Mouse (Mus musculus) cerebellum, adult 11 months (tissue): ENCODE data around the gene Iqsec1.
"Not testable (repeated sequence)": the region's sequence is repeated elsewhere in the genome, so short reads cannot be mapped to it uniquely, and the experiment has no call there.

Experiments
- DNase-seq: peaks from one replicate; pipeline ENCODE4 v3.0.0; 2022

Gene Iqsec1

DNA sequence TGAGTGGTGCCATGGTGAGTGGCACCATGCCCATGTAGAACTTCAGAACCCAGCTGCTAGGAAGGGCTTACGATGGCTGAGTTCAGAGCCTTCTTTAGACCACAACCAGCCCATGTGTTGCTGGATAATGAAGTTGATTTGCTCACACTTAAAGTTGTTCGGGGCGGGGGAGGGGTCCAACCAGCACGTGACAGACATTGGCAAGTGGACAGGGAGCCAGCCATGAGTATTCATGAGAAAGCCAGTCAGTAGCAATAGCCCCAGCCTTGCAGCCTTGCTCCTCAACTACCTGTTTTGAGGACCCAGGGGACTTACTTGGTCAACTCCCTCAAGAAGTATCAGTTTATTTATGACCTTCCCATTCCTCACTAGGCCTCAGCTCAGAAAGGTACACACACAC, 343.5 kb downstream of the Iqsec1 start:
- DNase-seq = no peak

- DNase-seq = no peak
Measured at GRCm38 (mm10) chr6:90643057-90643456, 345.4 kb downstream of the Iqsec1 start.

DNA sequence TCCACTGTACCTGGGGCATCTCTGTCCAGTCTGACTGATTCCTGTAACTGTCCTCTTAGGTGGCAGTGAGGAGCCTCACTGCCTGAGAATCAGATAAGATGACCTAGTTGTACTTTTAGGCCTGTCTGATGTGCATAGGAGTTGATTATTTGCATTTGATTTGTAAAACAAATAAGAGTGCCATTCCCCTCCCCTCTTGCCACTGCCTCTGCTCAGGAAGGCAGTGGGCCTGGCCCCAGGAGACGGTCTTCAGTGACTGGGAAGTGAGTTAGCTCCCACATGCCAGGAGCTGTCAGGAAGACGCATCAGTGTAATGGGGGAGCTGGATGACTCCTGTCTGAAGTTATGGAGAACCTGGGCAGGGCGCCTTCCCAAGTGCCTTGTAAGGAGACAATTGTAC, 352.9 kb downstream of the Iqsec1 start:
- DNase-seq = no peak

- no peak for DNase-seq
Measured at GRCm38 (mm10) chr6:90635081-90635480, 353.4 kb downstream of the Iqsec1 start.

GRCm38 (mm10) chr6:90632526-90632925, 356.0 kb downstream of the Iqsec1 start:
- not testable (repeated sequence) for DNase-seq

DNA sequence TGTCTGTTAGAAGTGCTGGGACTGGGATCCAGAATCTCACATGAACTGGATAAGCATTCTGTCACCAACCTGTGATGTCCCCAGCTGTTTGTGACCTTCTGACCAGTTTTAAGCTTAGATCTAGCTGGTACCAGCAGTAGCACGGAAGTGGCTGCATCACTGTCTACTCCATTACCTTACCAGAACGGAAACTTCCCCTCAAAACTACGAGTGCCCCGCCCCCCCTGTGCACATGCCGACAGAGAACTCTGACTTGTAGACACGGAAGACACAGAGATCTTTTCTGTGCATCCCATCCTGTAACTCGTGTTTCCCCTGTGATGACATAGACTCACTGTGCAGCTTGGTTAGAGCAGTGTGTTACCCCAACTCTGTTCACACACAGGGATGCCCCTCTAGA, 358.1 kb downstream of the Iqsec1 start:
- DNase-seq = no peak

DNA sequence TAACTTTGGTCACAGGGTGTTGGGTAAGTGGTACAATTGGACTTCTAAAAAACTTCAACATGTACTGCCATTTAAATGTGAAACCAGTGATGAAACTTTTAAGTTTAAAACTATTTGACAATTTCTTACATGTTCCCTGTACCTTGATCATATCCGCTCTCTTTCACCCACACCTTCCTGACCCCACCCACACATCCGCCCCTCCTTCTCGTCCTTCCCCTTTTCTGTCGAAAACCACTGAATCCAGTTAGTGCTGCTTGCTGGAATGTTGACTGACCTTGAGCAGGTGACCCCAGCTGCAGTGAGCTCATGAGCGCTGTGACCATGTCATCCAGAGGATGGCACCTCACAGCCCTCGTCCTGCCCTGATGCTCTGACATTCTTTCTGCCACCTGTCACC, 359.0 kb downstream of the Iqsec1 start:
- no peak for DNase-seq

DNA sequence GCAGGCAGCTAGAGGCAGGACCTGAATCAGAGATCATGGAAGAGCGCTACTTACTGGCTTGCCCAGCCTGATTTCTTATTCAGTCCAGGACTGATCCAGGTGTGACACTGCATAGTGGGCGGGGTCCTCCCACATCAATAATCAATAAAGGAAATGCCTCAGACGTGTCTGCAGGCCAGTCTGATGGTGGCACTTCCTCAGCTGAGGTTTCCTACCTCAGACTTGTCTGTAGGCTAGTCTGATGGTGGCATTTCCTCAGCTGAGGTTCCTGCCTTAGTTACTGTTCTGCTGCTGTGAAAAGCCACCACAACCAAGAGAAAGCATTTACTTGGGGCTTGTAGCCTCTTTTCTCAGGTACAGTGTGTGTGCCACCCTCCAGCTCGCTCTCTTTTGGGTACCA, 360.9 kb downstream of the Iqsec1 start:
- no peak for DNase-seq

- no peak for DNase-seq
Measured at GRCm38 (mm10) chr6:90625207-90625994, 363.1 kb downstream of the Iqsec1 start.

DNA sequence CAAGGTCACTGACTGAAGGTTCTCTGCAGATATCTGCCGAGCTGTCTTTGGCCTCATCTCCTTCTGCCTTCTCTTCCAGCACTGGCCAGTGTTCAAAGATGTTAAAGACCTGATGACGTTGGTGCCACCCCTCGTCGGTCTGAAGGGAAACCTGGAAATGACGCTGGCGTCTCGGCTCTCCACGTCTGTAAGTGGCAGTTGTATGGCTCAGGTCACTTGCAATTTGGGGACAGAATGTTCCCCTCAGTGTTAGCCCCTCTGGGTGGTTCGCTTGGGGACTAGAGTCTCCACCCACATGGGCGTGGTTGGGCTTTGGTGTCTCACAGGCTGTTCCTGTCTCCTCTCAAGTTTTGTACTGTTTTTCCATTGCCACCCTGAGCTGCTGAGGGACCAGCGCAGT, 363.8 kb downstream of the Iqsec1 start:
- no peak for DNase-seq

DNA sequence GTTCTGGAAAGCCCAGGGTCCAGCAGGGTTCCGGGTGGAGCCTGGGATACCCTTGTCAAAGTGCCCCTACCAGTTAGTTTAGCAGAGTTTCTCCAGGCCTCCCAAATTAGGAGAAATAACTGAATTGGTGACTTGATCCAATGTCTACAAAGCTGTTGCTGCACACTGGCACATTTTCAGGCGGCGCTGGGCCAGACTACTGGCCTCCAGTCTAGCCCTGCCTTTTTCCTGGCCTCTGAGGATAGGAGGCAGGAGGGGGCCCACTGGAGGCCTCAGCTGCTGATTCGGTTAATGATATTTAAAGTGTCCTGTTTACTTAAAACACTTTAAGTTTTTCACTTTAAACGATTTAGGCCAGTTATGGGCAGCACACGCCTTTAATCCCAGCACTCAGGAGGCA, 364.3 kb downstream of the Iqsec1 start:
- DNase-seq = no peak

- DNase-seq = no peak
Measured at GRCm38 (mm10) chr6:90623456-90623836, 365.0 kb downstream of the Iqsec1 start.

DNA sequence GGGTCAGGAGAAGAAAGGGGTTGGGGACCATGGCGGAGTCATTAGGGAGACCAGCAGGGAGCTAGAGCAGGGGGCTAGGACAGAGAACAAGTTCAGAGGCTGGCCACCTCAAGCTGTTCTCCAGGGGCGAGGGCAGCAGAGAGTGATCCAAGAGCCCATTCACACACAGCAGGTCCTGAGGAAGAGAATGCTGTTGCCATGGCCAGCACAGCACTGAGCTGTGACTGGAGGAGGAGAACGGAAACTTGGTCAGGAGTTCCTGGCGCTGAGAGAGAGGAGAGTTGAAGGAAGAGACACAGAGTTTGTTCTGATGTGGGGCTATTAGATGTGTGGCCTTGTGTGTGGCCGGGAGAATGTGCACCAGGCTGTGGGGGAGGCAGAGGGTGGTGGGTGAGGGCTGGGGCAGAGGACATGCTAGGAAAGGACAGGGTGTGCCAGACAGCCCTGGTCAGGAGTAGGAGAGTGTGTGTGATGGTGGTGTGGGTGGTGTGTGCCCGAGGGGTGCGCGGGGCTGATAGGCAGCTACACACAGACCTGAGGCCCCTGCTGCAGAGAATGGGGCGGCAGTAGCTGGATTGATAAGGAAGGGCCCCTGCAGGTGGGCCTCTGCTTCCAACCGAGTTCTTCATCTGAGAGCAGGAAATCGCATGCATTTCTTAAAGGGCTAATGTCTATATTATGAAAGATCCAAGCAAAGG, 365.6 kb downstream of the Iqsec1 start:
- DNase-seq = no peak

GRCm38 (mm10) chr6:90621584-90621890, 366.9 kb downstream of the Iqsec1 start:
- no peak for DNase-seq

DNA sequence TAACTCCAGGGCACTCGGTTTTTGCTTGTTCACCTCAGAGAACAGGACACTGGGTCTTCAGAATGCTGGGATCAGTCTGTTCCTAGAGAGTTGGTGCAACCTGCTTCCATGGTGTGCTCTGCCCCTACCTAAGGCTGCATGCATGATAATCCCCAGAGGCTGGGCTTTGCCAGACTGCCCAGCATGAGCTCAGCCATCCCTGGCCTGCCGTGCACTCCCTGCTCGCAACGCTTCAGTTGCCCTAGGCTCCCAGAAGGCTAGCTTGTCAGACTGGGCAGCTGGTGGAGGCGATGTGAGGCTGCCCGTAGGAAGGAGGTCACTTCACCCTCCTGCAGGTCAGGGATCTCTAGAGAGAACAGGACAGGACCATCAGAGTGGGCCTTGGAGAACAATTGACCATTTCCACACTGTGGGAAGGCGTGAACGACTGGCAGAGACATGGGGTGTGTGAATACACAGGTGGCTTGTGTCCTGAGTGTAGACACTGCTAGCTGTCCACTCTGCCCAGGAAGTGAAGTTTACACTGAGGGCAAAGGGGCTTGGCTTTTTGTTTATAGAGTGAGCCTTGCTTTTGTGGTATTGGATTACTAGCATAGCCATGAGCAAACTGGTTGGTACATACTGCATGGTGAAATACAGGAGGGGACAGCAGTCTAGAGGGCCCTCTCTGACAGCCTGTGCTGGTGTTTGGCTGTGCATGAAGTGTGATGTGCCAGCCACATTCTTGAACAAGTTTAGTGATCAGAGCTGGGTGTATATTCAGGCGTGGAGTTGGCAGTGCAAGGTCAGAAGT, 367.5 kb downstream of the Iqsec1 start:
- no peak for DNase-seq

DNA sequence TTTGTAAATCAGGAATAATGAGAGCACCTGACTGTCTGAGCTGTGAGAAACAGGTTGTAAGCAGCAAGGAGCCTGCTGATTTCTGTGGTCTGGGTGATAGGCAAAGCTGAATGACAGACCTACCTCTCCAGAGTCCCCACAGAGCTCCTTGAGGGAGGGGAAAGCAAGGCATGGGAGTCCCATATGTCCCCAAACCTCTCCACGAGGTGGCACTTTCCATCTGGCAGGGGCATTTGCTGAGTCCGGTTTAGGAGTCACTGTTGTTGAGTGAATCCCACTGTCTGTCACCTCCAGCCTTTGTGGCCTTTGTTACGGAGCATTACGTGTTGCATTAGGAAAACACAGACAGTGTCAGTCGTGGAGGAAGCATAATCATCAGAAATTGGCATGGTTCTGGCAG, 368.5 kb downstream of the Iqsec1 start:
- DNase-seq = no peak

GRCm38 (mm10) chr6:90618821-90619636, 369.5 kb downstream of the Iqsec1 start:
- no peak for DNase-seq

DNA sequence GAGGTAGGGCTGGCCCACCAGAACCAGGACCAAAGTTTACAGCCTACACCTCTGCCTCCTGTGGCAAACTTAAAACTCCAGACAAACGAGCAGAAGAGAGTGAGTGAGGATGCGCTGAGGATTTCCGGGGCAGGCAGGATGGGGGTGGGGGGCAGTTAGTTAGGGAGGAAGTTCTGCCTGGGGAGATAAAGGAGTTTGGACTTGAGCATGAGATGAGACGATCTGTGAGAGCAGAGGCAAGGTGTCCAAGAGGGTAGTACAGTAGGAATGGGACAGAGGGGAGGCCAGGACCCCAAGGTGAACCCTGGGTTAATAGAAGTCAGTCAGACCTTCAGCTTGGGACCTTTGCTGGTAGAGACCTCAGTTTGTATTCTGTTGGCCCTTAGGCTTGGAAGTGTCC, 370.2 kb downstream of the Iqsec1 start:
- DNase-seq = no peak

GRCm38 (mm10) chr6:90616481-90616880, 372.0 kb downstream of the Iqsec1 start:
- DNase-seq = no peak

GRCm38 (mm10) chr6:90615991-90616390, 372.5 kb downstream of the Iqsec1 start:
- DNase-seq = no peak

GRCm38 (mm10) chr6:90615362-90615761, 373.1 kb downstream of the Iqsec1 start:
- DNase-seq = no peak

DNA sequence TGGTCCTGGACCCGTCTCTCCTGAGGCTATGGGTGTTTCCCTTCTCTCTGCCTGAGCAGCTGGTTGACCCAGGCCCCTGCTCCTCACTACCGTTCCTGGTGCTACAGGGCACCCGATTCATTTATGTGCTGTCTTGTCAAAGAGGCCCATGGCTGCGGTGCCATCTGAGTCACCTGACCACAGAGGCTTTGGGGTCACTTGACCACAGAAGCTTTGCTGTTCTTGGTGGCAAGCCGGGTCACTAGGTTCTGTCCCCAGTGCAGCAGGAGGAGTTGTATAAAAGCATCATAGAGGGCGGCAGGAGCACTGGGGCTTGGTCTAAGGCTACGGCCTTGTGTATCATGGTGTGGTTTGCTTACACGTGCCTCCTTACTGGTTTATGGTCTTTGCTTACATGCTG, 375.2 kb downstream of the Iqsec1 start:
- no peak for DNase-seq

DNA sequence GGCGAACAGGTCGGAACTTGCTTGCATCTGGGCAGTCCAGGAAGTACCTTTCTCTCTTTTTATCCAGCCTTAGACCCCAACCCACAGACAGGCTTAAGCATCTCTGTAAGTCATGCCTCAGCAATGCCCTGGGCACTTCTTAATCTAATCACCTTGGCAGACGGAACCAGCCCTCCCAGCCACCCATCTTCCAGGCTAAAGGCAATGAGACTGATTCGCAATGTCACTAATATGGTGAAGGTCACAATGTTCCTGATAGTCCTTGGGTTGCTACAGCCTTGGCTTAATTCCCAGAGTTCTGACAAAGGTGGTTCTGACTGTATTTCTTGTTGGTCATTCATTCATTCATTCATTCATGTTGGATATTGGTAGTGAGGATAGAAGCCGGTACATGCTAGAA, 378.2 kb downstream of the Iqsec1 start:
- DNase-seq = no peak
